Mouse (Mus musculus) heart, embryonic 13.5 days (tissue): ENCODE results near the gene Ahcy. TPM values are rescaled to one million over a fixed set of nuclear protein-coding genes. Genes with fewer than 3 reads are reported as not detected.

ENCODE experiments used
- ATAC-seq: fragments of 200-750 bp; cut with Nextera tagmentation; 2 replicates; pipeline ENCODE4 v1.8.0; 2017; ENCODE audit warnings: moderate TSS enrichment; ENCODE audit not compliant: insufficient number of reproducible peaks, low FRiP score, low TSS enrichment; ENCODE audit errors: extremely low read depth
- H3K27ac ChIP-seq: fragments of 300-500 bp; sonication (generic); replicated peaks from 2 replicates; pipeline ENCODE4 v1.5.1; 2015; ENCODE audit warnings: moderate library complexity, mild to moderate bottlenecking, inconsistent platforms
- H3K27me3 ChIP-seq: fragments of 300-500 bp; sonication (generic); replicated peaks from 2 replicates; pipeline ENCODE4 v1.6.1; 2015; ENCODE audit warnings: mild to moderate bottlenecking, inconsistent platforms
- H3K36me3 ChIP-seq: fragments of 300-500 bp; sonication (generic); 2 replicates; pipeline ENCODE4 v1.6.1; 2015; ENCODE audit warnings: mild to moderate bottlenecking, inconsistent platforms
- H3K4me1 ChIP-seq: fragments of 300-500 bp; sonication (generic); 2 replicates; pipeline ENCODE4 v1.6.1; 2015; ENCODE audit warnings: inconsistent platforms
- H3K4me2 ChIP-seq: fragments of 300-500 bp; sonication (generic); 2 replicates; pipeline ENCODE4 v1.6.1; 2015; ENCODE audit warnings: inconsistent platforms, mild to moderate bottlenecking, moderate library complexity
- H3K4me3 ChIP-seq: fragments of 300-500 bp; sonication (generic); 2 replicates; pipeline ENCODE4 v1.5.1; 2015; ENCODE audit warnings: moderate library complexity, mild to moderate bottlenecking, inconsistent platforms
- H3K9ac ChIP-seq: fragments of 300-500 bp; sonication (generic); 2 replicates; pipeline ENCODE4 v1.6.1; 2015; ENCODE audit warnings: inconsistent platforms, mild to moderate bottlenecking, moderate library complexity
- H3K9me3 ChIP-seq: fragments of 300-500 bp; sonication (generic); 2 replicates; pipeline ENCODE4 v1.6.1; 2016; ENCODE audit warnings: inconsistent platforms
- WGBS: fragments of 180-500 bp; shearing (Covaris S2); methylation state at CpG from one replicate; pipeline ENCODE4 v1.1.7; 2015; ENCODE audit warnings: mixed read lengths; 5-methylcytosine and 5-hydroxymethylcytosine counted together
- polyA plus RNA-seq: library from polyadenylated mRNA; unstranded; fragments of >200 nt; fragmentation: Nextera tagmentation; extraction: Ambion mirVana; gene quantifications from 2 replicates; pipeline ENCODE4 v1.2.1, GENCODE M21; 2015

Gene Ahcy
- polyA plus RNA-seq, 1 experiment from 2014 or later: 47.5 TPM

DNA sequence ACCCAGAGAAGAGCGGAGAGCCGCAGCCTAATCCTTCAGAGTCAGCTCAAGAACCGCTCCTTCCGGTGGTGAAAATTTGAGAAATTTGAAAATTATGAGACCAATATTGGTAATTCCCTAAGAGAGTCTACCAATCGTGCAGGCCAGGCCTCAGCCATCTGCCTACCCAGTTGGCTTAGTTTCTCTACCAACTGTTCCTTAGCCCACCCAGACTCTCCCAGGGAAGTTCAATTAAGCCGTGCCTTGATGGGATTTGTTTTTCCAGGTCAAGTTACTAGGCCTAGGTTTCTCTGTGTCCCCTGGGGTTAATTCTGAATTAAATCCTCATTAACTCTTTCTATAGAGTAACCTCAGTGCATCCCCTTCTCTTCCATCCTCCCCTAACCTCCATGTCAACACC, 61.3 kb downstream of the Ahcy start:
- no peaks in the 10 kb centered on the region for H3K4me1 ChIP-seq
- 75% methylated on average over 6 of the region's 6 CpGs for WGBS
- H3K4me3 ChIP-seq: no peak overlapping the region
- peaks cover 18% of the 10 kb centered on the region for H3K27me3 ChIP-seq
- no peak overlapping the region for H3K27ac ChIP-seq
- no peak overlapping the region for H3K4me2 ChIP-seq
- H3K9ac ChIP-seq: no peak overlapping the region
- H3K9me3 ChIP-seq: no peaks in the 10 kb centered on the region
- no peaks in the 10 kb centered on the region for H3K36me3 ChIP-seq
- no peak for ATAC-seq

DNA sequence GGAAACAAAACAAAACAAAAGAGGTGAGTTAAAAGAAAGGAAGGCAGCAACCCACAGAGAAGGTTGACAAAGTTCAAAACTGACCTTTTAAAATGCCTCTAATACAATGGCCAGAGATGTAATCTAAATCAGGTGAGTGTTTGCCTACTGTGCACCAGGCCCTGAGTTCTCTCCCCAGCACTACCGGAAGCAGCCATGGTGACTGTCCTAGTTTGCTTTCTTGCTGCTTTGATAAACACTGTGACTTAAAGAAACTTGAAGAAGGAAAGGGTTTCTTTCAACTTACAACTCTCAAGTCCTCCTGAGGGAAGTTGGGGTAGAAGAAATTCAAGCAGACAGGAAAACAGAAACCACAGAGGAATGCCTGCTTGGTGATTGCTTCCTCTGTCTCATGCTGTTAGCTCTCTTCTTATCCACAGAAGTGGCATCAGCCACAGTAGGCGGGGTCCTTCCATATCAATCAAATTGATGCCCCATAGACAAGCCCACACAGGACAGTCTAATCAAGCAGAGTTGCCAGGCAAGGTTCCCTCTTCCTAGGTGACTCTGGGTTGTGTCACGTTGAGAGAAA, 63.1 kb downstream of the Ahcy start:
- ATAC-seq: no peak
- no peaks in the 10 kb centered on the region for H3K9me3 ChIP-seq
- H3K4me3 ChIP-seq: no peak overlapping the region
- 32% methylated on average over 3 of the region's 3 CpGs for WGBS
- H3K27ac ChIP-seq: no peak overlapping the region
- no peaks in the 10 kb centered on the region for H3K36me3 ChIP-seq
- no peaks in the 10 kb centered on the region for H3K4me1 ChIP-seq
- H3K4me2 ChIP-seq: no peak overlapping the region
- no peak overlapping the region for H3K9ac ChIP-seq
- peaks cover 18% of the 10 kb centered on the region for H3K27me3 ChIP-seq

Other genes with a start within 250 kb of the Ahcy start
- 63.9 and 70.2 TPM in 2 replicates for gene Eif2s2, start 181.6 kb downstream of the Ahcy start, polyA plus RNA-seq
- 0.37 and 0.53 TPM in 2 replicates for gene Gm14226, start 56.2 kb downstream of the Ahcy start, polyA plus RNA-seq
- gene Itch, start 59.0 kb upstream of the Ahcy start, polyA plus RNA-seq: 34.3 and 34.7 TPM in 2 replicates
- gene Dynlrb1, start 162.0 kb upstream of the Ahcy start, polyA plus RNA-seq: 412 and 445 TPM in 2 replicates
- 297 and 329 TPM in 2 replicates for gene Map1lc3a, start 201.8 kb upstream of the Ahcy start, polyA plus RNA-seq